Mouse (Mus musculus): ENCODE data around the gene Nprl2.
"Not testable (repeated sequence)": the region's sequence is repeated elsewhere in the genome, so short reads cannot be mapped to it uniquely, and the experiment has no call there.

DNA sequence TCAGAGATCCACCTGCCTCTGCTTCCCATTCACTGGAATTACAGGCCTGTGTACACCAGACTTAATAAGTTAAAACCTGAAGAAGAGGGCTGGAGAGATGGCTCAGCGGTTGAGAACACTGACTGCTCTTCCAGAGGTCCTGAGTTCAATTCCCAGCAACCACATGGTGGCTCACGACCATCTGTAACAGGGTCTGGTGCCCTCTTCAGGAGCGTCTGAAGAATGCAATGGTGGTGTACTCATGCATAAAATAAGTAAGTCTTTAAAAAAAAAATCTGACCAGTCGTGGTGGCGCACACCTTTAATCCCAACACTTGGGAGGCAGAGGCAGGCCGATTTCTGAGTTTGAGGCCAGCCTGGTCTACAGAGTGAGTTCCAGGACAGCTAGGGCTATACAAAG is 31.7 kb downstream of the Nprl2 start:
- not testable (repeated sequence) for TF ChIP-seq CTCF, POLR2A (IDR thresholded peaks at IDR 0.05; ENCODE audit: insufficient read depth, low read depth, low read length)

All from olfactory bulb, adult 2 months (tissue).